ENCODE assay signal across 24 mouse cellular contexts in genomic region chr2:28767041-28767440, GRCm38 (mm10).
"Had no signal": no experiment of that assay in that cellular context is flagged by ENCODE, and none has a peak within 500 bp of the region (broad histone marks: within the 10 kb centered on the region; RNA-seq: fewer than 3 reads in every experiment).

No protein-coding gene starts in this region.

- H3K9me3 ChIP-seq: intestine, embryonic 15.5 days; kidney, embryonic 15.5 days; limb, embryonic 12.5 days; limb, embryonic 15.5 days; midbrain, embryonic 15.5 days; neural tube, embryonic 12.5 days; neural tube, embryonic 15.5 days had no signal

- H3K9ac ChIP-seq: intestine, embryonic 15.5 days; kidney, embryonic 15.5 days; limb, embryonic 12.5 days; limb, embryonic 15.5 days; lung, embryonic 14.5 days; midbrain, embryonic 15.5 days; neural tube, embryonic 12.5 days; neural tube, embryonic 15.5 days had no signal

- H3K36me3 ChIP-seq: intestine, embryonic 15.5 days; kidney, embryonic 15.5 days; limb, embryonic 12.5 days; limb, embryonic 15.5 days; midbrain, embryonic 15.5 days; neural tube, embryonic 12.5 days; neural tube, embryonic 15.5 days had no signal

- H3K27ac ChIP-seq: intestine, embryonic 15.5 days; kidney, embryonic 15.5 days; left cerebral cortex, adult 2 months; limb, embryonic 12.5 days; limb, embryonic 15.5 days; macrophage; midbrain, embryonic 15.5 days; neural tube, embryonic 12.5 days; neural tube, embryonic 15.5 days; stomach, postnatal 0 days had no signal

- DNase-seq: kidney, adult 11 months; kidney, adult 8-10 months; kidney, postnatal 10 days; kidney, postnatal 36 days; layer of hippocampus, postnatal 36 days; left cerebral cortex, postnatal 4 days; lung, embryonic 14.5 days; right cerebral cortex, adult 18-20 months; right cerebral cortex, postnatal 14 days; right cerebral cortex, postnatal 4 days; thymus, adult 2 months; thymus, postnatal 14 days had no signal

- H3K4me3 ChIP-seq: intestine, embryonic 15.5 days; kidney, embryonic 15.5 days; left cerebral cortex, adult 2 months; limb, embryonic 12.5 days; limb, embryonic 15.5 days; midbrain, embryonic 15.5 days; neural tube, embryonic 12.5 days; neural tube, embryonic 15.5 days had no signal

- ATAC-seq: intestine, embryonic 15.5 days; lung, postnatal 0 days; midbrain, embryonic 15.5 days had no signal

- H3K27me3 ChIP-seq: intestine, embryonic 15.5 days; midbrain, embryonic 15.5 days; neural tube, embryonic 12.5 days had no signal

- H3K4me2 ChIP-seq: intestine, embryonic 15.5 days; kidney, embryonic 15.5 days; limb, embryonic 12.5 days; limb, embryonic 15.5 days; lung, embryonic 14.5 days; midbrain, embryonic 11.5 days; midbrain, embryonic 15.5 days; neural tube, embryonic 12.5 days; neural tube, embryonic 15.5 days had no signal
